Mouse (Mus musculus) frontal cortex, postnatal 25 days (tissue): ENCODE measurements at regions not wholly inside any gene's neighbourhood (a gene's known extent, or its start where the extent isn't known, plus 50 kb on each side); places are given as distances from the start of the nearest gene placed in this dataset.
A peak's percentile ranks its signal among the peaks of the same experiment; 100 is the strongest.
"Not testable (repeated sequence)": the region's sequence is repeated elsewhere in the genome, so short reads cannot be mapped to it uniquely, and the experiment has no call there.

Experiments used
- DNase-seq, 2 experiments: peaks; one replicate each; pipeline ENCODE4 v3.0.0; 2022; ENCODE audit warnings: low spot score in 2 of 2

DNA sequence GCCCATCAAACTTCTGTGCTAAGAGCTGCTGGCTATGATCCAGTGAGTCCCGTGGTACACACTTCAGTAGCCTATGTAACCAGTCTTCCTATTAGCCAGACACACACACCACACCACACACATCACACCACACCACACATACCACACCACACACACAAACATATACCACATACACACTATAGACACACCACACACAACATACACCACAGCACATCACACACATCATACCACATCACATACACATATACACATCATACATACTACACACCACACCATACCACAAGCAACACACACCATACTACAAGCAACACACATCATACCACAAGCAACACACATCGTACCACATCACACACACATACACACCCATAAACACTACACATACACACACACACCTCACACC lies 119.7 kb upstream of the Arid1b start:
- DNase-seq: no peak

DNA sequence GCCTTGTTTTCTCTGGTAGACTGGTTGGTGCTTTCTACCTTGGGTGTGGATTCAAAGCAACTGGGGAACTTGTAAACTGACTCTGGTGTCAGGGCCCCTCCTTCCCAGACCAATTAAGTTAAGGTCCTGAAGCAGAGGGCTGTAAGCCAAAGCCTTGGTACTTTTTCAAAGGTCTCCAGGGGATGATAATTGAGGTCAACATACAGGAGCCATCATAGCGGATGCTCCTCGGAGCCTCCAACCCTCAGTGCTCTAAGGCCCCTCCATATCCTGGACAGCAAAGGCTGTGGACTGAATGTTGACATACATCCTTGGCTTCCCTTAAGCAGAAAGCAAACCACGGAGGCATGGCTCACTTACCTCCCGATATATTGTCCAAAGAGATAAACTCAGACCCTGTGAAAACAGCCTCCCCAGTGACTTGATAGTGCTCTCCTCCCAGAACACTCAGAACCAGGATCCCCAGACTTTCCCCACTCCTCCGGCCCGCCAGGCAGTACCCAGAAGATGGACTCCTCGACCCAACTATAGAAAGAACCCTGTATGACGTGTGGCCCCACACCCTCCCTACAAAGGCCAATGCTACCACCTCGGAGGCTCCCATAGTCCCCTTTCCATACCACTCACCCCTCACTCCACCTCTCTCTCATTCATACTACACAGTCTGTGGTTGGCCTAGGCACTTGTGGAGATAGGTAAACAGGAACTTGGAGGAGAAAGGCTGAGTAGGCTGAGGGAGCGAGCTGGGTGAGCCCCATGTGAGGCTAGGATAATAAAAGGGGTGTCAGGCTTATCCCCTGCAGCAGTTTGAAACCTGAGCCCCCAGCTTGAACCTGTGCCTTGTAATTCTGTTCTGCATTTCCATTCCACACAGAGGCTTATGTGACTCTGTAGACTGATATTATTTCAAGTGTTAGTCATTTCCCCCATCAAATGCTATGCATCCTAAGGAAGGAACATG lies 118.8 kb upstream of the Arid1b start:
- no peak for DNase-seq

DNA sequence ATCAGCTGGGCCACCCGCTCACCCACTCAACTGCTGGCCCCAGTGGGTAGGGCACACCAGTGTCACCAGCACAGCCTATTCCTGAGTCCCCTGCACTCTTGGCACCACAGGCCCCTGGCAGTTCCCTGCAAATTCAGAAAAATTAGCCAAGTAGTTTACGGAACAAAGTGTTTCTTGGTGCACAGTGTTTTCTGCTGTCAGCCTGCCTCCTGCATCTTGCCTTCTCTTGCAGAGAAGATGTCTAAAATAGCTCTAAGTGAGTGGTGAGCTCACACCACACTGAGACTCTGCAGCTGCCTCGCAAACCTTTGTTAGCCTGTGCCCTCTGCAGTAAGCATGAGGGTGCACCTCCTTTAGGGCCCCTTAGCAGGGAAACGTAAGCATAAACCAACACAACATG lies 117.7 kb upstream of the Arid1b start:
- no peak for DNase-seq

DNA sequence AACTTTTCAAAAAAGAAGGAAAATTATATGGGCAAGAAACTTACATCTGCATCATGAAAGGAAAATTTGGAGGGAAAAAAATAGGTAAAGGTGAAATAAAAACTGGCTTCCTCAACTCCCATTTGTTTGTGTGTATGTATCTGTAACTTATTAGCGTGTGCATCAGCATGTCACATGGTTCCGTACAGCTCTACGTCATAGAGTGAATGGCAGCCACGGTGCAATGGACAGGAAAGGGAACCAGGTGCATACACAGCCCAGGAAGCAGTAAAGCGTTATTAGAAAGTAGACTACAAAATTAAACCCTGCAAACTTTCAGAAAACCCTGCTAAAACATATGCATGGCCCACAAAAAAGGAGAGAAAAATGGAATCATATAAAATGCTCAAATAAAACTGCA lies 112.7 kb upstream of the Arid1b start:
- DNase-seq: no peak

DNA sequence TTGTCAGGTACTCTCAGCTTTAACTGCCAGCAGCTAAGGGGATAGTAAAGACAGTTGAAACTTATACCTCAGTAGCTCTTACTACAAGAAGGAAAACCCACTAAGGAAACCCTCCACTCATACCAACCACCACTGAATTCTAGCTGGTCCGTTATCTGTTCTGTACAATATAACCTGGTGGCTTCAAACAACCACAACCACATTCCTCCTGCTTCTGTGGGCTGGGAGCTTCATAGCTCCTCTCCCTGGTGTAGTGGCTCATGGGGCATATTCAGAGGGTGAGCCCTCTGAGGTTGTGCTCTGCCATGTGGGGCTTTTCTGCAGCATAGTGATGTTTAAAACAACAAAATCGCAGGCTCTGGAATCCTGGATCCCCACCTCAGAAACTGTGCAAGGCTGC lies 110.0 kb upstream of the Arid1b start:
- no peak for DNase-seq

DNA sequence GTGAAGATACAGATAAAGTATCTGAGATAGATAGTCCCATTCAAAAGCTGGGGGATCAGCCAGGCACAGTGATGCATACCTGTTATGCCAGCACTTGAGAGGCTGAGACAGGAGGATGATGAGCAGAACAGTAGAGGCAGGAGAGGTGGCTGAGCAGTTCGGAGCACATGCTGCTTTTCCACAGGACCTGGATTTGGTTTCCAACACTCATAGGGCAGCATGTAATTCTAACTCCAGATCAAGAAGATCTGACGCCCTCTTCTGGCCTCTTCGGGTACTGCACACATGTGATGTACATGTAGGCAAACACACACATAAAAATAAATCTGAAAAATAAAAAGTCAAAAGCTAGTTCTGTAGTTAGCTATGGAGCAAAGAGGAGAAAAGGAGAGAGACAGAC lies 109.4 kb upstream of the Arid1b start:
- no peak for DNase-seq

DNA sequence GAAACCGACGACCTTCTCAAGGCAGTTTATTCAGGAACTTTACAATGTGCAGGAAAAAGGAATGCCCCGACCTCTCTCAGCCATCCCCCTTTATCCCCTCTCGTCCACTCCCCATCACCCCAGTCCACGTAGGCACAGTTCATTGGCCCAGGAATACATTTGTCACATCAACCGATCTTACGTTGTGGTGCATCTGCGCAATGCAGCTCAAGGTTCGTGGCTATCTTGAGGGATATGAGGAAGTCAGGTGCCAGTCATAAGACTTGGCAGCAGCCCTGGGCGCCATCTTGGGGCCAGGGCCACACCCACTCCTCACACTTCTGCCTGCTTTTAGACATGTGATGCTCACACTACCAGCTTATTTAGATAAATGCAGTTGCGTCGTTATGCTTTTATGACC lies 106.8 kb upstream of the Arid1b start:
- DNase-seq: not testable (repeated sequence)

DNA sequence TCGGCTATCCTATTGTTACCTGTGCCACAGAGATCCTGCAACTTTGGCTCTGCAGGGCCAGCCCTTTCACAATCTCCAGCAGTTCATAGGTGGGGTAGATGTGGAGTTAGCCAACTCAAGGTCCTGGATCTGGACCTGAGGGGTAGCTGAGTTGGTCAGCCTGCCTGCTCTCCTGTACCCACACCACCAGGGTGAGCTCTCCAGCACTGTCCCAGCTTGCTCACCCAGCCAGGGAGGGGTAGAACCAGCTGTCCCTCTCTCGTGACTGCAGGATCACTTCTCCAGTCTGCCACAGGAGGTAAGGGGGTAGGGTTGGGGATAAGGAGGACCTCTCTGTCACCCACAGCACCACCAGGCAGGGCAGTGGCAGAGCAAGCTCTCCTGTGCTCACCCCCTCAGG lies 104.6 kb upstream of the Arid1b start:
- no peak for DNase-seq

DNA sequence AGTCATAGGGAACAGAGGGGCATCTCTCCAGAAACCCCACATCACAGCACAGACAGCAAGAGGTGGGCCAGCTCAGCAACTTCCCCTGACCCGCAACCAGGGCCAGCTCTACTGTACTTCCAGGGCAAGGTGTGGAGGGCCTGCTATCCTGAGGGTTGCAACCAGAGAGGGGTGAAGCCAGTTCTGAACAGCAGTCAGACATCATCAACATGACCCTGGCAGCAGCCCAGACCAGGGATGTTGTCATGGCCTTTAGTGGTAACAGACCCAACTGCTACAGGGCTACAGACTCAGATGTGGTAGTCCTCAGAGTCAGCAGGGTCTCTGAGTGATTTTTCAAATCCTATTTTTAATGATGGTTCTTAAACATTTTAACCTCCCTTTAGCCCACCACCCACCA lies 104.0 kb upstream of the Arid1b start:
- DNase-seq: no peak

DNA sequence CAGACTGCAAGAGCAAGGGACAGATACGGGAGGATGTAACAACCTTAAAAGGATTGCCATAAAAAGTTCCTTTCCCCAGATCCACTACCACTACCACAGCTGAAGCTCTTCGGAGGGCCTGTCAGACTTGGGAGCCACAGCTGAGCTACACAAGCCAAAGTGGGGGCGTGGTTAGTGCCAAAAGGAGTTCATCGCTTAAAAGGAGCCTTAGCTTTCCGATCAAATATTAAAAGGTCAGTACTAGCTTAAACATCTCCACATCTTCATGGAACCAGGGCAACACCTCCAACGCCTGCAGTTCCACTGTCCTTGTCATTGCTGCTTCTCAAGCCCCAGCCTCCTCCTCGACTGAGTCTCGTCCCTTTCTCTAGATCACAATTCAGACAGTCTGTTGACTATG lies 102.6 kb upstream of the Arid1b start:
- no peak for DNase-seq

DNA sequence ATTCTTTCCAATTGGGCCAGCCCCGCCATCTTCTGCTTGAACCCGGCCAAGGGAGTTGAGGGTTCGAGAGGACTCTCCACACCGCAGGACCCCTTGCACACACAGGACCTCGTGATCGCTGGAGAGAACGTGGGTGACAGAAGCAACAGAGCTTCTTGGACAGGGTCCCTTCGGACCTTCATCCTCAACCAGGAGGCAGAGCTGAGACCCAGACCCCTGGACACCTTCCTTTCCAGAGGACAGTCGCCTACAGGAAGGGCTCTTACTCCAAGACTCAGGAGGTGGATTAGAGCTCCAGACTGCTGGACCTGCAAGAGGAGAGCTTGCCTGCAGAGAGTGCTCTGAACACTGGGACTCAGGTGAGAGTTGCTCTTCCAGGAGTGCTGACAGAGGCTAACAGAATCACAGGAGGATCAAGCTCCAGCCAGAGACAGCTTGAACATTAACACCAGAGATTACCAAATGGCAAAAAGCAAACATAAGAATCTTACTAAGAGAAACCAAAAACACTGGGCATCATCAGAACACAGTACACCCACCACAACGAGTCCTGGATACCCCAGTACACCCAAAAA lies 99.3 kb upstream of the Arid1b start:
- not testable (repeated sequence) for DNase-seq

DNA sequence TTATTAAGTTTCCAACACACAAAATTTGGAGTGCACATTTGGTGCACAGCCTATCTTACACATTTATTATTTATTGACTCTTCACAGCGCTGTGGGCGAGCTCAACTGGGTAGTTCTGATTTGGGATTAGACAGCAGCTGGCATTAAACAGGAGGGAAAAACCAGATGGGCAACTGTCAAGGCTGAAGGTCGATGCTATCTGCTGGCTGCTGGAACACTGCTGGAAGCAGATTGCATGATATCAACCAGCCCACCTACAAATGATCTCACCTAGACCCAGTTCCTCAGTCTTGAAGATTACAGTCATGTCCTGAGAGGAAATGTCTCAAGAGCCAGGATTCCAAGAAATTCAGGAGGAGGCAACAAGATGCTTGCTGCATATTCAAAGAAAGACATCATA lies 91.0 kb upstream of the Arid1b start:
- DNase-seq: no peak

DNA sequence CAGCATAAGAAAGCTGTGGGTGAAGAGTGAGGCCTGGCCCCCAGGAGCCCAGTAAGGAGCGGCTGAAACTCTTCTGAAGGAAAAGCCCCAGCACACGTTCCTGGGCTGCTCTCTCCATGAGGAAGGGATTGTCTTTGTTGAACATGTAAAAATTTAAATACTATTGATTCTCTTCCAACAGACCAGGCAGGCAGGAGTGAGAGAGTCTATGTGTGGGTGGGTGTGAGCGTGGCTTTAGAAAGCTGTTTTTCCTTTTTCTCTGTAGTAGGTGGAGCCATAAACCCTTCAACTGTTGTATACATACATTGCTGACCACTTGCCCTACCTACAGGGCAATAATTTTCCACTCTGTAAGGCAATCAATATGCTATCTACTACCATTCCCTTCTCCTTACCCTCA lies 87.6 kb upstream of the Arid1b start:
- DNase-seq: no peak

DNA sequence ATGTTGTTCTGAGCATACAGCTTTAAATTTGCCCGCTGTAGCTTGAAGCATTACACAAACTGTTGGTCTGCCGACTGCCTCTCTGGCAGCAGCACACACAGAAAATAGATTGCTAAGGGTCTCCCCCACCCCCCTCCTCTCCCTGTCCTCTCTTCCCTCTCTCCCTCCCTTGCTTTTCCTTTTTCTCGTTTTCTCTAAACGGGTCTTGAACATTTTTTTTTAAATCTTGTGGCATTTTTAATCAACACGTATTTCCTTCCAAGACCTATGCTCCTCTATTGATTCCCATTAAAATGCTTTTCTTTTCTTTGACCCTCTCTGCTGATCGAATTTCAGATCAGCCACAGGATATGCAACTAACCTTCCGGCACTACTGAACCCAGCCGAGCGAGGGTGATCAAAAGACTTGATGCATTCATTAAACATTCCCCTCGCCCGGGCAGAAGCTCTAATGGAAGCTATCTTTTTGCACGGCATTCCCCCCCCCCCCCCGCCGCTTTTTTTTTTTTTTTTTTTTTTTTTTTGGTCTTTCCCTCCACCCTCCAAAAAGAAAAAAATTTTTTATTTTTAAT lies 86.9 kb upstream of the Arid1b start:
- DNase-seq: peak in 1 of 2 experiments; percentile 11

DNA sequence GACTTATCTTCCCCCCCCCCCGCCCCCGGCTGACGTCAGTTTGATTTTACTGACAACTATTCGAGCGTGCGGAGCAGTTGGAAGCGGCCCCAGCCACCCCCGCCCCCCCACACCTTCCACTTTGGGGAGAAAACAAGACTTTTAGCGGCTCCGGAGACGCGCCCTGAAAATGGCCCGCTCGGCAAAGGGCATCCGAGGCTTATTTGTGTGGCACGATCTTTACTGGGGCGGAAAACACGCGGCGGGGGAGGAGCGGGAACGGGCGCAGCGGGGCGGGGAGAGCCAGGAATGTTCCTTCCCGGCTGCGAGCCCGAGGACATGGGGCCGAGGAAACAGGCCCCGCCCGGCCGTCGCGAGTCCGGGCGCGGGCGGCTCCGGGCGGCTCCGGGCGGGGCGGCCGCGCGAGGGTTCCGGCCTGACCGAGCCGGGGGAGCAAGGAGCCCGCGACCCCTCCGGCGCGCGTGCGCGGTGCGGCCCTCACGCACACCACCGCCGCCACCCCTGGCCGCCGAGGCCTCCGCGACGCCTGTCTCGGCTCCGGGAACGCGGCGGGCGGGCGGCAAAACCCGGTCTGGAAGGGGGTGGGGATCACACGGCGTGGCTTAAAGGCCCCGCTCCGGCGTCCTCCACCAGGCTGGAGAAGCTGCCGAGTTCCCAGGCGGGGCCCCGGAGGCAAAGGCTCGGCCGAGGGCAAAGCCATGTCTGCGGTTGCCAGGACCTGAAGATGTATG lies 86.1 kb upstream of the Arid1b start:
- peak; percentile 85 to 87 for DNase-seq

DNA sequence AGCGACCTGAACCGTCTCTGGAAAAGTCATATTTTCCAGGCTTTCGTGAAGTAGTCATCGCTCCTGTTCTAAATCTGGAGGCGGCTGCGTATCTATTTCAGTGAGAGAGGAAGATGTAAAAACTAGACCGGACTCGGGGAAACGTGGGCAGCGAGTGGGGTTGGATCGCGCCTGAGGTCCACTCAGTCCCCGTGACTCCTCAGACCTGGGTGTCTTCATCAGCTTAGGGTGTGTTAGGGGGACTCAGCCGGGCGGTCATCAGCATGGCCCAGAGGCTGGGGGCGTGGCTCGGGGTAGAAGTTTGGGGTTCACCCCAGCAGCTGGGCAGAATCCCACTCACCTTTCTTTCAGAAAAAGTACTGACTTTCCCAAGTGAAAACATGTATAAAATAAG lies 85.6 kb upstream of the Arid1b start:
- no peak for DNase-seq

DNA sequence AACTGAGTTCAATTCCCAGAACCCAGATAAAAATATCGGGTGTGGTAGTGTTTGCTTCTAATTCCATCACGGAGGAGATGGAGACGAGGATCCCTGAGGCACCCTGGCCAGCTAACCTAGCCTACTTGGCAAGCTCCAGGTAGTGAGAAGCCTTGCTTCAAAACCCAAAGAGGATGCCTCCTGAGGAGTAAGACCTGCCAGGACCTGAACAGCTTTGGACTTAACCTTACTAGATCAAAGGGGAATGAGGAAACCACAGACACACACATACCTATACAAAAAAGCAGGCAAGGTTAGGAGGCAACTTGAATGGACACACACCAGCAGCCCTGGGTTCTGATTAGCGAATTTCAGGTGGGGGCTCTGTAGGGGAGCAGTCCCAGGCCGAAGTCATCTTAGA lies 84.0 kb upstream of the Arid1b start:
- no peak for DNase-seq

DNA sequence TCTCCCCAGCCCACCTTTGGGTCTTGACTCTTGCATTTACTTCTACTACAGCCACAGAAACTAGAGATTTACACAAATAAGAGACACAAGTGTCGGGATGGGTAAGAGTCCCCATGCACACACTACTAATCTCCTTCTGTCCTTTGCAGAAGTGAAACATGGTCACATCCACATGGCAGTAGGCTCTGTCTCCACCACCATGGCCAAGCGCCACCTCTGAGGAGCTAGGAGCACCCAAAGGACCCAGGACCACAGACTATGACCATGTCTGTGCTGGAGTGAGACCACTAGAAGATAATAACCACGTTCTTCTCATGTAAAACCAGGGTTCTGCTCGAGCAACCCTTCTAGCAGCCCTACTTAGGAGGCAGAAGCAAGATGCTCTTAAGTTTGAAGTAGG lies 81.1 kb upstream of the Arid1b start:
- DNase-seq: no peak

DNA sequence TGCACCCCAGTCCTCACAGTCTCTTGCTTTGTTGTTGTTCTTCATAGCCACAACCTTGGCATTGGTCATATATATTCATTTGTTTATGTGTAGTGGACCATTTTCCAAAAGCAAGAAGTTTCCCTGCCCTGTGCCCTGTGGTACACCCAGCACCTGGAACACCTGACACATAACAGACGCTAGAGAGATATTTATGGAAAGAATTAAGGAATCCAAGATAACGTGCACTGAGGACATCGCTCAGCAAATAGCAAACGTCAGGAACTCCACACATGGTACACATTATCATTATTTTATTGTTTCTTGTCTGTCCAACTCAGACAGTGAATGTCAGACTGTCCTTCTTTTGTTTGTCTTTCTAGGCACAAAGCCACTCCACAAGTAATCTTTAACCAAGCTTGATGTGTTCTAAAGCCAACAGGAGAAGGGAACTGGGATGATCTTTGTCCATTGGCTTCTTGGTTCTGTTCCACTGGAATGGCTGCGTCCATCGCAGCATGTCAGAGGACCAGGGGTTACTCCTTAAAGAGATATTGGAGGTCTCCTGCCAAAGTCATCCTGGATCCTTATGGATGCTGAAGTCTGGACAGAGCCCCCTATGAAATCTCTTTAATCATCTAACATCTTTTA lies 74.2 kb upstream of the Arid1b start:
- DNase-seq: no peak

DNA sequence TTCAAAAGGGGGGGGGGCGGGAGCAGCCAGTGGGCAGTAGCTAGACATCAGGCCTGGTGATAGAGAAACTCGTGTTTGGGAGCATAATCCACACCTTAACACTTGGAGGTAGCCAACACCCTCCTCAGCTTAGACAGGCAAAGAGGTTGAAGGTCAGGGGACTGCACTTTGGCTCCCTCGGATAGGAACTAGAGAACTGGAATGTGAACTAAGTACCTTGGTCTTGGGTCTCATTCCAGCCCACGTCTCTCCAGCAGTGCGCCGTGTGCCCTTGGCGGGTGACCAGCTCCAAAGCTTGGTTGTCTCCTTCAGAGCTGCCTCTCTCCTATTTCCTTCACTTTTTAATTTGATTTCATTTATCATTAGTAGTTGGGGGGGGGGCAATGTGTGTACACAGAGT lies 73.0 kb upstream of the Arid1b start:
- DNase-seq: no peak

DNA sequence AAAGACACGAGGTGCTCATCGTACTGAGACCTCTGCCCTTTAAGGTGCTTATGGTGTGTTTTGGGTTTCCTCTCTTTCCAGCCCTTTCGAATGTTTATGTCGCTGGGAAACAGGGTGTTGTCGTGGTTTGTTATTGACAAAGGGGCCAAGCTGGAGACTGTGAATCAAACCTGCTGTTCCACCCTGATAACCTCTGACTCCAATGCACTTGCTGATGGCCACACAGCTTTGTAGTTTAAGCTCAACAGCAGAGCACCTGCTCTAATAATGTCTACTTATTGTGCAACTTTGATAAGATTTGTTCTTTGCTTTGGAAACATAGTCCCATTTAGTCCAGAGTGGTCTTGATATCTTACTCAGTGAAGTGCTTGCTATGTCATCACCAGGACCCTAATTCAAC lies 65.5 kb upstream of the Arid1b start:
- no peak for DNase-seq

DNA sequence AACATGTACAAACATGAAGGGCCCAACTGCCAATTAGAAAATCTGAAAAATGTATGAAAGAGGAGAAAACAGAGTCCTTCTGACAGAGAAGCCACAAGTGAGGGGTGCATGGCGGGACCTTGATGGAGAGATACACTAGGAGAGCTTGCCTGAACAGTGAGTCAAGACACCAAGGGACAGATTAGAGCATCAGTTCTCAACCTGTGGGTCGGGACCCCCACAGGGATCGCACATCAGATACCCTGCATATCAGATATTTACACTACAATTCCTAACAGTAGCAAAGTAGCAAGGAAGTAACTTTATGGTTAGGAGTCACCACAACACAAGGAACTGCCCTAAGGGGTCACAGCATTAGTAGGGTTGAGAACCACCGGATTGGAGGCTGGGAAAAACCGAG lies 58.9 kb upstream of the Arid1b start:
- no peak for DNase-seq
